Mouse (Mus musculus): ENCODE measurements around the gene Defb5.
"Not testable (repeated sequence)": the region's sequence is repeated elsewhere in the genome, so short reads cannot be mapped to it uniquely, and the experiment has no call there.

Defb5 gene

GRCm38 (mm10) chr8:19247280-19247679 lies at the start of gene Defb5:
Defb5 (plus strand) TSS chr8:19247580.
- DNase-seq (ENCODE audit: extremely low spot score, low read depth, low spot score): no peak

- DNase-seq (ENCODE audit: extremely low spot score, low read depth, low spot score): no peak
Observed at GRCm38 (mm10) chr8:19225161-19225560, 22.2 kb upstream of the Defb5 start, which contains the start of gene Defb6. Defb6 (plus strand) TSS chr8:19225478.

- no peak for DNase-seq (ENCODE audit: extremely low spot score, low read depth, low spot score)
Observed at GRCm38 (mm10) chr8:19238101-19238500, 9.3 kb upstream of the Defb5 start.

- DNase-seq (ENCODE audit: extremely low spot score, low read depth, low spot score): no peak
Observed at GRCm38 (mm10) chr8:19239616-19240015, 7.8 kb upstream of the Defb5 start, which contains the start of gene Defb46. Defb46 (plus strand) TSS chr8:19239916.

GRCm38 (mm10) chr8:19258136-19258535 lies 10.8 kb downstream of the Defb5 start:
- no peak for DNase-seq (ENCODE audit: extremely low spot score, low read depth, low spot score)

GRCm38 (mm10) chr8:19259667-19260066 lies 12.3 kb downstream of the Defb5 start:
- DNase-seq (ENCODE audit: extremely low spot score, low read depth, low spot score): no peak

- DNase-seq (ENCODE audit: extremely low spot score, low read depth, low spot score): not testable (repeated sequence)
Observed at GRCm38 (mm10) chr8:19293060-19293459, 45.7 kb downstream of the Defb5 start, which contains the start of gene Defb3. Defb3 (plus strand) TSS chr8:19293360.

- DNase-seq (ENCODE audit: extremely low spot score, low read depth, low spot score): not testable (repeated sequence)
Observed at GRCm38 (mm10) chr8:19298361-19298760, 51.0 kb downstream of the Defb5 start.
